Mouse (Mus musculus): ENCODE measurements around the gene Slc9a6. TPM values are rescaled to one million over a fixed set of nuclear protein-coding genes. Genes with fewer than 3 reads are reported as not detected.

Slc9a6 gene
- total and polyA plus RNA-seq, 3 experiments, result 11.4 to 12.6 TPM; not detected in 1

DNA sequence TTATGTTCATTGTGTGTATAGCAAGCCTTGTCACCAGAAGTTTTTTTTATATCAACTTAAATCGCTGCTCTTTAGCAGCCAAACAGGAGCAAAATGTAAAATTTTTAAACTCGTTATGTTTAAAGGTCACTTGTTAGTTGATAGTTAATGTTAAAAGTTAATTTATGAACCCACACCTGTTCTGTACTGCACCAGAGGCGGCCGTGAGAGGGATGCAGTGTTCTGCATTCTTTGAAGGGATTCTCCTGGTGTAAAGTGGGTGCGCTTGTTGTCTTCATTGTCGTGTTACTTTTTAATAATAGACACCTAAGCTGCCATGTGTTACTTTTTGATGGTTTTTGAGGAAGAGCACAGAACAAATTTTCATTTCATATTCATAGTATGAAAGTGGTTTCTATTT lies 52.8 kb downstream of the Slc9a6 start:
- Histone ChIP-seq H3K9ac (ENCODE audit: control insufficient read depth, low read depth, low read length, poor library complexity, severe bottlenecking) (no peak overlapping the region), H3K4me1 (ENCODE audit: control insufficient read depth in 1 of 2, insufficient read depth in 2 of 2, low read length in 2 of 2) (no peaks in the 10 kb centered on the region), H3K36me3 (ENCODE audit: control insufficient read depth in 1 of 2, insufficient read depth in 2 of 2, low read length in 2 of 2) (no peaks in the 10 kb centered on the region), H3K27ac (ENCODE audit: control insufficient read depth, low read depth, low read length) (no peak overlapping the region), H3K79me2 (ENCODE audit: control insufficient read depth, insufficient read depth, low read length, poor library complexity) (no peaks in the 10 kb centered on the region), H3K9me3 (replicated peaks; ENCODE audit: insufficient read depth, low read length) (no peaks in the 10 kb centered on the region), H3K4me3 (ENCODE audit: control insufficient read depth in 1 of 2, insufficient read depth in 1 of 2, low read depth in 2 of 2, low read length in 2 of 2) (no peak overlapping the region), H3K27me3 (ENCODE audit: control insufficient read depth in 1 of 2, insufficient read depth in 2 of 2, low read length in 2 of 2) (no peaks in the 10 kb centered on the region)
- TF ChIP-seq POLR2A (IDR thresholded peaks at IDR 0.05; ENCODE audit: control insufficient read depth in 1 of 2, insufficient read depth in 1 of 2, low read depth in 1 of 2, low read length in 2 of 2, poor library complexity in 1 of 2) (no peak), MYC (IDR thresholded peaks at IDR 0.05; ENCODE audit: low read depth, low read length) (no peak), ZKSCAN1 (IDR thresholded peaks at IDR 0.05; ENCODE audit: low read depth, low read length) (no peak), USF1 (IDR thresholded peaks at IDR 0.05; ENCODE audit: low read depth, low read length) (no peak), CHD2 (IDR thresholded peaks at IDR 0.05; ENCODE audit: low read length) (no peak)
- no peak for DNase-seq (ENCODE audit: low read depth, low spot score)

DNA sequence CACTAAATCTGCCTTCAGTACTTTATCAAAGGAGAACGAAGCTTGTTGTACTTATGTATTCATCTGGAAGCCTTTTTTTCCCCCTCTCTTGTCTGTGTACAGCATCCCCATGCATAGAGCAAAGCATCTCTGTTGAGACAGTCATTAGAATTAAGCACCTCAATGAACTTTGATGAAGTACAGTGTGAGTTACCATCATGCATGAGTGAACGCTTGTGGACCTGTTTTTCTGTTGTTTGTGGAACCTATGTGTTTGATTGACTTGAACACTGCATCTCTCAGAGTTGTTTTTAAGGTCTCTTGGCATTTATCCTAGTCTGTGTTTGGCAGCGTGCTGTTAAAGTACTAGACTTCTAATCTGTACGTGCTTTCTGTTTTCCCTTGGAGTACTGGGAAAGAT lies 53.8 kb downstream of the Slc9a6 start:
- TF ChIP-seq USF1 (IDR thresholded peaks at IDR 0.05; ENCODE audit: low read depth, low read length) (no peak), NELFE (IDR thresholded peaks at IDR 0.05; ENCODE audit: low read depth, low read length) (no peak), NRF1 (IDR thresholded peaks at IDR 0.05; ENCODE audit: insufficient read depth, low read depth, low read length, poor library complexity, severe bottlenecking) (no peak), EP300 (IDR thresholded peaks at IDR 0.05; ENCODE audit: low read depth in 1 of 2, low read length in 2 of 2) (no peak), CHD2 (IDR thresholded peaks at IDR 0.05; ENCODE audit: low read length) (no peak), JUND (IDR thresholded peaks at IDR 0.05; ENCODE audit: low read depth, low read length) (no peak), GATA1 (IDR thresholded peaks at IDR 0.05; ENCODE audit: low read depth, low read length) (no peak), RCOR1 (IDR thresholded peaks at IDR 0.05; ENCODE audit: low read depth, low read length) (no peak), ZC3H11A (IDR thresholded peaks at IDR 0.05; ENCODE audit: low read depth, low read length) (no peak), MYB (IDR thresholded peaks at IDR 0.05; ENCODE audit: low read depth, low read length) (no peak), USF2 (IDR thresholded peaks at IDR 0.05; ENCODE audit: borderline replicate concordance in 1 of 2, insufficient read depth in 1 of 2, low read depth in 1 of 2, low read length in 2 of 2) (no peak)
- DNase-seq (ENCODE audit: low read depth, low spot score), result no peak
- Histone ChIP-seq H3K4me3 (ENCODE audit: control insufficient read depth in 1 of 2, insufficient read depth in 1 of 2, low read depth in 2 of 2, low read length in 2 of 2) (no peak overlapping the region), H3K9ac (ENCODE audit: control insufficient read depth, low read depth, low read length, poor library complexity, severe bottlenecking) (no peak overlapping the region), H3K27ac (ENCODE audit: control insufficient read depth, low read depth, low read length) (no peak overlapping the region), H3K27me3 (ENCODE audit: control insufficient read depth in 1 of 2, insufficient read depth in 2 of 2, low read length in 2 of 2) (no peaks in the 10 kb centered on the region), H3K9me3 (replicated peaks; ENCODE audit: insufficient read depth, low read length) (no peaks in the 10 kb centered on the region), H3K36me3 (ENCODE audit: control insufficient read depth in 1 of 2, insufficient read depth in 2 of 2, low read length in 2 of 2) (no peaks in the 10 kb centered on the region), H3K79me2 (ENCODE audit: control insufficient read depth, insufficient read depth, low read length, poor library complexity) (no peaks in the 10 kb centered on the region), H3K4me1 (ENCODE audit: control insufficient read depth in 1 of 2, insufficient read depth in 2 of 2, low read length in 2 of 2) (no peaks in the 10 kb centered on the region)
